Mouse (Mus musculus) liver, embryonic 11.5 days (tissue): ENCODE data around the gene Neu3. TPM values are rescaled to one million over a fixed set of nuclear protein-coding genes. Genes with fewer than 3 reads are reported as not detected.
"Not testable (repeated sequence)": the region's sequence is repeated elsewhere in the genome, so short reads cannot be mapped to it uniquely, and the experiment has no call there.

Experiments used
- ATAC-seq: fragments of 200-750 bp; cut with Nextera tagmentation; replicated peaks from 2 replicates; pipeline ENCODE4 v1.8.0; 2017; ENCODE audit warnings: moderate number of reproducible peaks, mild to moderate bottlenecking, moderate TSS enrichment, moderate library complexity; ENCODE audit not compliant: low FRiP score
- DNase-seq: peaks from one replicate; pipeline ENCODE4 v3.0.0-alpha.2; 2017; ENCODE audit warnings: low spot score
- H3K27ac ChIP-seq: fragments of 300-500 bp; sonication (generic); 2 replicates; pipeline ENCODE4 v1.5.1; 2014; ENCODE audit warnings: mild to moderate bottlenecking, low read depth, low read length, control low read depth
- H3K27me3 ChIP-seq: fragments of 300-500 bp; sonication (generic); replicated peaks from 2 replicates; pipeline ENCODE4 v1.6.1; 2014; ENCODE audit warnings: low read length, mixed read lengths; ENCODE audit not compliant: control insufficient read depth, insufficient read depth
- H3K36me3 ChIP-seq: fragments of 300-500 bp; sonication (generic); 2 replicates; pipeline ENCODE4 v1.6.1; 2014; ENCODE audit warnings: mild to moderate bottlenecking, low read length, moderate library complexity, mixed read lengths; ENCODE audit not compliant: control insufficient read depth, insufficient read depth
- H3K4me1 ChIP-seq: fragments of 300-500 bp; sonication (generic); replicated peaks from 2 replicates; pipeline ENCODE4 v1.6.1; 2014; ENCODE audit warnings: low read length, mixed read lengths; ENCODE audit not compliant: control insufficient read depth, insufficient read depth
- H3K4me2 ChIP-seq: fragments of 300-500 bp; sonication (generic); 2 replicates; pipeline ENCODE4 v1.6.1; 2014; ENCODE audit warnings: mild to moderate bottlenecking, control low read depth, moderate library complexity
- H3K4me3 ChIP-seq: fragments of 300-500 bp; sonication (generic); 2 replicates; pipeline ENCODE4 v1.5.1; 2014; ENCODE audit warnings: low read depth, low read length, control low read depth
- H3K9ac ChIP-seq: fragments of 300-500 bp; sonication (generic); 2 replicates; pipeline ENCODE4 v1.6.1; 2014; ENCODE audit warnings: low read depth, low read length, control low read depth
- H3K9me3 ChIP-seq: fragments of 300-500 bp; sonication (generic); 2 replicates; pipeline ENCODE4 v1.6.1; 2016; ENCODE audit warnings: low read length, inconsistent platforms, mixed read lengths; ENCODE audit not compliant: control insufficient read depth
- WGBS: fragments of 180-500 bp; shearing (Covaris S2); extraction: QIAGEN DNeasy Blood & Tissue Kit; methylation state at CpG from one replicate; pipeline ENCODE4 v1.1.7; 2014; 5-methylcytosine and 5-hydroxymethylcytosine counted together
- polyA plus RNA-seq: library from polyadenylated mRNA; unstranded; fragments of >200 nt; fragmentation: Nextera tagmentation; extraction: Ambion mirVana; gene quantifications from 2 replicates; pipeline ENCODE4 v1.2.1, GENCODE M21; 2014

Neu3 gene
- polyA plus RNA-seq, 1 experiment from 2014 or later: 5.4 TPM

- DNase-seq (no peak), ATAC-seq (no peak)
- Histone ChIP-seq H3K4me1 (no peaks in the 10 kb centered on the region), H3K9me3 (no peaks in the 10 kb centered on the region), H3K27ac (no peak overlapping the region), H3K27me3 (no peaks in the 10 kb centered on the region), H3K36me3 (peaks cover 7% of the 10 kb centered on the region; the same call in 1 of the 2 replicates), H3K4me3 (no peak overlapping the region), H3K4me2 (no peak overlapping the region), H3K9ac (no peak overlapping the region)
- WGBS: 80% methylated on average over 2 of the region's 2 CpGs
Measured at GRCm38 (mm10) chr7:99810814-99811213, 17.4 kb downstream of the Neu3 start.

GRCm38 (mm10) chr7:99807043-99807442 is 21.2 kb downstream of the Neu3 start:
- not testable (repeated sequence) for ATAC-seq

DNA sequence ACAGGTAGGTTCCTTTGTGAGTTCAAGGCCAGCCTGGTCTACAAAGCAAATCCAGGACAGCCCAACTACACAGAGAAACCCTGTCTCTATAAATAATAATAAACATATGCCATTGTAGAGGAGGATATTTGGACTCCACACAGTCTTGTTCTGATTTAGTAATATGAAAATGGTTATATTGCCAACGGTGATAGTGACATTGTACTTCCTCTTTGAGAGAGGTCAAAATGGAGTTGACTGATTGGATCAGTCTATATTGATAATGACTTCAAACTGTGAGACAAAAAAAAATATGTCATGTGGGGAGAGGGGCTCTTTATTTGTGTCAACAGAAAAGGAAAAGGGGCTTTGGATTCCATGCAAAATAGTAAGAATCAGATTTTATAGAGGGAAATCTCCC is 22.9 kb downstream of the Neu3 start:
- WGBS: 73% methylated on average over 1 of the region's 1 CpGs
- H3K4me1 ChIP-seq: 0 out of 2 replicates have a peak, but pooled peaks cover 2% of the 10 kb centered on the region
- ATAC-seq (no peak), DNase-seq (no peak)
- H3K27me3 ChIP-seq: no peaks in the 10 kb centered on the region
- no peak overlapping the region for H3K9ac ChIP-seq
- no peak overlapping the region for H3K27ac ChIP-seq
- H3K4me3 ChIP-seq: no peak overlapping the region
- no peaks in the 10 kb centered on the region for H3K36me3 ChIP-seq
- no peak overlapping the region for H3K4me2 ChIP-seq
- H3K9me3 ChIP-seq: 0 out of 2 replicates have a peak, but pooled peaks cover 3% of the 10 kb centered on the region

More at GRCm38 (mm10) chr7:99807043-99807442, 21.2 kb downstream of the Neu3 start:
- DNase-seq, H3K9ac ChIP-seq, H3K27ac ChIP-seq, H3K27me3 ChIP-seq, H3K4me3 ChIP-seq, H3K4me2 ChIP-seq, H3K36me3 ChIP-seq, H3K9me3 ChIP-seq, H3K4me1 ChIP-seq: not testable (repeated sequence)
- WGBS: 66% methylated on average over 7 of the region's 7 CpGs

DNA sequence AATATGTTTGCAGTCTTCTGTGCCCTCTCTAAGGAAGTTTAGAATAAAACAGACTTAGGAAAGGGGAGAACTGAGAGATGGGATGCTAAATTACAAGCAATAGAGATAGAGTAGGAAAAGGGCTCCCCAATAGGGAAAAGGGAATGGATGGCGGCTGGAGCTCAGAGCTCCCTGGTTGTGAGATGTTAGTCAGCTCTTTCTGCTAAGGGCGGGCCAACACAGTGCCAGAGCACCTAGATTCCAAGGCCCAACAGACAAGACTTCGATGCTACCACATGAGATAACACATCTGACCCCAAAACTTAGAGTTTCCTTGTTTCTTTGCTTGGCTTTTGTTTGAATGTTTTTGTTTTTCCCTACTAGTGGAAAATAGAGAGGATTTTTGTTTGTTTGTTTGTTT is 24.2 kb downstream of the Neu3 start:
- H3K27ac ChIP-seq: peak overlapping the region; percentile 61; the same call in 1 of the 2 replicates
- H3K27me3 ChIP-seq, H3K4me1 ChIP-seq, H3K9ac ChIP-seq, H3K9me3 ChIP-seq, DNase-seq, H3K36me3 ChIP-seq, H3K4me2 ChIP-seq, H3K4me3 ChIP-seq: not testable (repeated sequence)
- 82% methylated on average over 3 of the region's 3 CpGs for WGBS
- ATAC-seq: peak; percentile 63; the same call in 1 of the 2 replicates

GRCm38 (mm10) chr7:99803535-99803934 is 24.7 kb downstream of the Neu3 start:
- ATAC-seq: peak; percentile 79
- Histone ChIP-seq H3K4me2 (no peak overlapping the region), H3K27ac (peak overlapping the region; percentile 61; the same call in 1 of the 2 replicates), H3K27me3 (peaks cover 3% of the 10 kb centered on the region; the same call in 1 of the 2 replicates), H3K4me1 (0 out of 2 replicates have a peak, but pooled peaks cover 2% of the 10 kb centered on the region), H3K4me3 (no peak overlapping the region), H3K9ac (no peak overlapping the region), H3K9me3 (0 out of 2 replicates have a peak, but pooled peaks cover 3% of the 10 kb centered on the region), H3K36me3 (no peaks in the 10 kb centered on the region)
- no peak for DNase-seq
- 39% methylated on average over 8 of the region's 8 CpGs for WGBS

DNA sequence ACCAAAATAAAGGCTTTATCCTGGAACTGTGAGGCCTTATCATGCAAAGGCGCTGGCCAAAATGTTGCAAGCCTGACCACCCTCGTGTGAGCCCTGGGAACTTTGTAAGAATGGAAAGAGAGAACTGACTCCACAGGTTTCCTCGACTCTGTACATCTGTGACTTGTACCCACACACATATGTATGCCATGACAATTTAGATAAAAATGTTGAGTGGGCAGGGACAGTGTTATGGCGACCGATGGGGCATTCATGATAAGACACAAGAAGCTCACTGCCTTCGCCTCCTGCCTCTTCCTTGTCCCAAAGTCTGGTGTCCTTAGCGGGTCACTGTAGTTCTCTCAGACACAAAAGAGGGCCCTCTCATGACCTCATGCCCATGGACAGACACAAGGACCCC is 29.1 kb downstream of the Neu3 start:
- ATAC-seq (no peak), DNase-seq (no peak)
- Histone ChIP-seq H3K9ac (no peak overlapping the region), H3K4me1 (peaks cover 6% of the 10 kb centered on the region), H3K27ac (no peak overlapping the region), H3K4me2 (no peak overlapping the region), H3K36me3 (no peaks in the 10 kb centered on the region), H3K4me3 (no peak overlapping the region), H3K27me3 (peaks cover 11% of the 10 kb centered on the region), H3K9me3 (0 out of 2 replicates have a peak, but pooled peaks cover 3% of the 10 kb centered on the region)
- 58% methylated on average over 7 of the region's 7 CpGs for WGBS

DNA sequence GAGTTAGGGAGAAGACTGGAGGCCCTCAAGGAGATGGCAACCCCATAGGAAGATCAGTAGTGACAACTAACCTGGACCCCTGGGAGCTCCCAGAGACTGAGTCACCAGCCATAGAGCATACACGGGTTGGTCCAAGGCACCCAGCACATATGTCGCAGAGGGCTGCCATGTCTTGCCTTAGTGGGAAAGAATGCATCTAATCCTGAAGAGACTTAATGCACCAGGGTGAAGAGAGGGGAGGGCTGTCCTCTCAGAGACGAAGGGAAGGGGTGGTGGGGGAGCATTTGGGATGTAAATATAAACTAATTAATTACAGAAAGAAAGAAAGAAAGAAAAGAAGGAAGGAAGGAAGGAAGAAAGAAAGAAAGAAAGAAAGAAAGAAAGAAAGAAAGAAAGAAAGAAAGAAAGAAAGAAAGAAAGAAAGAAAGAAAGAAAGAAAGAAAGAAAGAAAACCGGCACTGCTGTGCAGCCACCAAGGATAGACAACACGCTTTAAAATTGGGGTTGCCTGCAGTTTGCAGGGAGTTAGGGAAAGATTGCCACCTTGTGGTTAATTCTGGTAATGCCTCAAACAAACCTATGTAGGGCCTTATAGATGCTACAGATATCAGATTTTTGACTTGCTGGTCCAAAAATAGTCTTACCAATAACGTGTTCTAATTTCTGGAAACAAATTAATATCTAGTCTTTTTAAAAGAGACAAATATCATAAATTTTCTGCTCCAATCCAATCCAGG is 30.1 kb downstream of the Neu3 start:
- H3K9me3 ChIP-seq: 0 out of 2 replicates have a peak, but pooled peaks cover 3% of the 10 kb centered on the region
- H3K4me3 ChIP-seq: no peak overlapping the region
- H3K36me3 ChIP-seq: no peaks in the 10 kb centered on the region
- no peak overlapping the region for H3K9ac ChIP-seq
- no peak overlapping the region for H3K27ac ChIP-seq
- no peak for DNase-seq
- H3K4me2 ChIP-seq: no peak overlapping the region
- ATAC-seq: no peak
- peaks cover 4% of the 10 kb centered on the region for H3K4me1 ChIP-seq
- peaks cover 11% of the 10 kb centered on the region for H3K27me3 ChIP-seq
- WGBS: 35% methylated on average over 6 of the region's 6 CpGs

DNA sequence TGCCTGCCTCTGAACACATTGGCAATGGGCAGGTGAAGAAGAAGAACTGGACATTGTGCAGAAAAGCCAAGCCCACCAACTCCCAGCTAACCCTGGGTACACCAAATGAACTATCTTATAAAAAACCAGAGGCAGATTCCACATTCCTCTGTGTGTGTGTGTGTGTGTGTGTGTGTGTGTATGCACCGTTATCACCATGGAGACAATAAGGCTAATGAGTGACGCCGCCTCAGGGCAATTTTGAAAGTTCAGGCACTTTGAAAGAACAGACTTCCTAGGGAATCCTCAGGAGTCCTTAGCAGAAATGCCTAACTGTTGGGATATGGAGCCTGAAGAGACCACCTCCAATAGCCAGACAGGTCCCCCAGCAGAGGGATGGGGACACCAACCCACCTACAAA is 31.0 kb downstream of the Neu3 start:
- 86% methylated on average over 3 of the region's 3 CpGs for WGBS
- H3K9ac ChIP-seq: no peak overlapping the region
- 0 out of 2 replicates have a peak, but pooled peaks cover 3% of the 10 kb centered on the region for H3K9me3 ChIP-seq
- H3K36me3 ChIP-seq: no peaks in the 10 kb centered on the region
- no peak for DNase-seq
- no peak for ATAC-seq
- H3K27ac ChIP-seq: no peak overlapping the region
- H3K27me3 ChIP-seq: peaks cover 11% of the 10 kb centered on the region
- peaks cover 4% of the 10 kb centered on the region for H3K4me1 ChIP-seq
- H3K4me3 ChIP-seq: no peak overlapping the region
- H3K4me2 ChIP-seq: no peak overlapping the region

DNA sequence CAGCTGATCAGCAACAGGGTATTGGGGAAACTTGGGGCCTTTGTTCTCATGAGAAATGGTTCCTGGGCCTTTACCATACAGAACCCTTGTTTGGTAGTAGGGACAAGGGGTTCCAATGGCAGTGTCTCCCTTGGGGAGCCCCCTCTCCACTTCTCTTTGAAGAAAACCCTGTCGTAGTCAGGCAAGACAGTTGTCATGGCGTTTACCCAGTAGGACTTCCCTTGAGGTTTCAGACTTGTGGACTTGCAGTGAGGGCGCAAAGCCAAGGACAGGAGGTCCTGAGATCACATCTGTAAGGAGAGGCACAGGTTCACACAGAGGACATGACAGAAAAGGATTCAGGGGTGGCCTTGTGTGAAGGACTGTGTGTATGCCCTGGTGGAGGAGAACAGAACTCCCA is 31.7 kb downstream of the Neu3 start:
- no peak overlapping the region for H3K4me3 ChIP-seq
- WGBS: 63% methylated on average over 3 of the region's 3 CpGs
- no peak overlapping the region for H3K9ac ChIP-seq
- H3K4me2 ChIP-seq: no peak overlapping the region
- no peaks in the 10 kb centered on the region for H3K36me3 ChIP-seq
- peaks cover 11% of the 10 kb centered on the region for H3K27me3 ChIP-seq
- peaks cover 4% of the 10 kb centered on the region for H3K4me1 ChIP-seq
- no peak overlapping the region for H3K27ac ChIP-seq
- no peak for ATAC-seq
- no peaks in the 10 kb centered on the region for H3K9me3 ChIP-seq
- DNase-seq: no peak
